Mouse (Mus musculus) limb, embryonic 11.5 days (tissue): ENCODE results near the gene Uncx. TPM values are rescaled to one million over a fixed set of nuclear protein-coding genes. Genes with fewer than 3 reads are reported as not detected.
A peak's percentile ranks its signal among the peaks of the same experiment; 100 is the strongest.

Experiments
- ATAC-seq: fragments of 200-750 bp; cut with Nextera tagmentation; 2 replicates; pipeline ENCODE4 v1.8.0; 2017; ENCODE audit warnings: low read depth; ENCODE audit not compliant: insufficient number of reproducible peaks, low FRiP score, low TSS enrichment
- DNase-seq: peaks from one replicate; pipeline ENCODE4 v3.0.0-alpha.2; 2015; ENCODE audit warnings: low spot score
- H3K27ac ChIP-seq: fragments of 300-500 bp; sonication (generic); replicated peaks from 2 replicates; pipeline ENCODE4 v1.5.1; 2014; ENCODE audit warnings: low read depth, mild to moderate bottlenecking, low read length
- H3K27me3 ChIP-seq: fragments of 300-500 bp; sonication (generic); 2 replicates; pipeline ENCODE4 v1.6.1; 2014; ENCODE audit warnings: mild to moderate bottlenecking, low read length, mixed read lengths; ENCODE audit not compliant: control insufficient read depth, insufficient read depth
- H3K36me3 ChIP-seq: fragments of 300-500 bp; sonication (generic); 2 replicates; pipeline ENCODE4 v1.6.1; 2014; ENCODE audit warnings: mild to moderate bottlenecking, low read length, moderate library complexity, mixed read lengths; ENCODE audit not compliant: control insufficient read depth, insufficient read depth
- H3K4me1 ChIP-seq: fragments of 300-500 bp; sonication (generic); 2 replicates; pipeline ENCODE4 v1.6.1; 2014; ENCODE audit warnings: low read length, mixed read lengths; ENCODE audit not compliant: control insufficient read depth, insufficient read depth
- H3K4me2 ChIP-seq: fragments of 300-500 bp; sonication (generic); 2 replicates; pipeline ENCODE4 v1.6.1; 2014; ENCODE audit warnings: low read depth, mild to moderate bottlenecking, moderate library complexity; ENCODE audit not compliant: severe bottlenecking
- H3K4me3 ChIP-seq: fragments of 300-500 bp; sonication (generic); 2 replicates; pipeline ENCODE4 v1.5.1; 2014; ENCODE audit warnings: low read depth, low read length
- H3K9ac ChIP-seq: fragments of 300-500 bp; sonication (generic); 2 replicates; pipeline ENCODE4 v1.6.1; 2014; ENCODE audit warnings: mild to moderate bottlenecking, low read length
- H3K9me3 ChIP-seq: fragments of 300-500 bp; sonication (generic); 2 replicates; pipeline ENCODE4 v1.6.1; 2016; ENCODE audit warnings: low read length; ENCODE audit not compliant: control insufficient read depth
- WGBS: fragments of 180-500 bp; shearing (Covaris S2); extraction: QIAGEN DNeasy Blood & Tissue Kit; methylation state at CpG from one replicate; pipeline ENCODE4 v1.1.7; 2014; 5-methylcytosine and 5-hydroxymethylcytosine counted together
- polyA plus RNA-seq: library from polyadenylated mRNA; unstranded; fragments of >200 nt; fragmentation: Nextera tagmentation; extraction: Ambion mirVana; gene quantifications from 2 replicates; pipeline ENCODE4 v1.2.1, GENCODE M21; 2014

The Uncx gene
- polyA plus RNA-seq, 1 experiment from 2014 or later = 0.08 TPM

GRCm38 (mm10) chr5:139536911-139537738 is 6.2 kb upstream of the Uncx start:
- H3K36me3 ChIP-seq = no peaks in the 10 kb centered on the region
- H3K27ac ChIP-seq = no peak overlapping the region
- DNase-seq (no peak), ATAC-seq (no peak)
- no peaks in the 10 kb centered on the region for H3K9me3 ChIP-seq
- 2% methylated on average over 18 of the region's 18 CpGs for WGBS
- peaks cover 79% of the 10 kb centered on the region for H3K27me3 ChIP-seq
- H3K4me1 ChIP-seq = peaks cover 4% of the 10 kb centered on the region; the same call in 1 of the 2 replicates
- no peak overlapping the region for H3K4me2 ChIP-seq
- H3K9ac ChIP-seq = no peak overlapping the region
- no peak overlapping the region for H3K4me3 ChIP-seq

DNA sequence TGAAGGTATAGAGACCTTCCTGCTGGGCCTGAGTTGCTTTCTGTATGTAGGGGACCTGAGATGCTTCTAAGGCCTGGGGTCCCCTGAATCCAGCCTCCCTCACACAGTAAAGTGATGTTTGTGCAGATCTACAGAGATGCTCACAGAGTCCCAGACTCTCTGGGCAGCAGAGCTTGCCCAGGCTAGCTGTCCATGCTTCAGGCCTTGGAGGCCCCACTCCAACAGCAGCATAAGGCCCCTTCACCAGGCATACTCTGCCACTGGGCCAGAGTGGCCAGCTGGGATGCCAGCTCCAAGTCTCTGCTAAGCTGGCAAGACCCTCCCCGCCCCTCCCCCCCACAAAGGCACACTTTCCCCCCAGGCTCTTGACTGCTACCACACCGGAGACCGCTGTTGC is 5.6 kb upstream of the Uncx start:
- WGBS = 2% methylated on average over 3 of the region's 3 CpGs
- DNase-seq (peak; percentile 39), ATAC-seq (no peak)
- Histone ChIP-seq H3K36me3 (no peaks in the 10 kb centered on the region), H3K9me3 (no peaks in the 10 kb centered on the region), H3K27ac (no peak overlapping the region), H3K4me2 (no peak overlapping the region), H3K4me3 (no peak overlapping the region), H3K4me1 (peaks cover 4% of the 10 kb centered on the region; the same call in 1 of the 2 replicates), H3K9ac (no peak overlapping the region), H3K27me3 (peaks cover 81% of the 10 kb centered on the region)

DNA sequence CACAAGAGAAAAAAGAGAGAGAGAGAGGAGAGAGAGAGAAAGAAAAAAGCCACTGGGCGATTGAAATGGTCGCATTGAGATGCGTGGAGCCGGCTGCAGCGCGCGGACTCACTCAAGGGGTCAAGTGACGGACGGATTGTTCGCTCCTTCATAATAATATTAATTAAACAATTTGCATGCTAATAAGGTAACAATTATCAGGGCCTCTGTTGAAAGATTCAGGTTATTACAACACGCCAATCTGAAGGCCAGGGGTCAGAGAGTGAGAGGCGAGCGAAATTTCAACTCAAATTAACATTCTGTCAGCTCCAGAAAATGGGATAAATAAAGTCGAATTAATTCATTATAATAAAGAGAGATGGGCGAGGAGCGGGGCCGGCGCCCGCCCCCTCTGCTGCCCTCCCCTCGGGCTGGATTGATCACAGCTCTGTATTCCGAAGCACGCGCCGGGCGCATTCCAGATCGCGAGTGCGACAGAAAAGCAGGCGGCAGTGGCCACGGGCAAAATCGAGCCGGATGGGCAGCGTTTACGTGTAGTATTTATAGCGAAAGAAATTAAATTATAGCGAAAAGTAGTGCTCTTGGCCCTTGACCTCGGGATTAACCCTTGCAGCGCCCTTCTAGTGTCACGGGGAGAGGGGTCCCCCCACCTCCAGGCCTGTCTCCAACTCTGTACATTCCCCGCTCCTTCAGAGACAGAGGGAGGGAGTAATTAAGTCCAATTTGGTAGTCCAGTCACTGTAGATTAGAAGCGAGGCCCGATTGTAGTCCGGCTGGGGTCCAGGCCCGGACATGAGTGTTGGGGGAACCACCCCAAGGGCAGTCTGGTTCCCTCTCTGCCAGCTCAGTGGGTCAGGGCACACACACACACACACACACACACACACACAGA is 1.9 kb upstream of the Uncx start:
- Histone ChIP-seq H3K4me3 (no peak overlapping the region), H3K27me3 (peaks cover 96% of the 10 kb centered on the region), H3K27ac (no peak overlapping the region), H3K4me1 (0 out of 2 replicates have a peak, but pooled peaks cover 4% of the 10 kb centered on the region), H3K9me3 (no peaks in the 10 kb centered on the region), H3K9ac (no peak overlapping the region), H3K36me3 (no peaks in the 10 kb centered on the region), H3K4me2 (no peak overlapping the region)
- ATAC-seq (no peak), DNase-seq (peak; percentile 65)
- 1% methylated on average over 44 of the region's 44 CpGs for WGBS

DNA sequence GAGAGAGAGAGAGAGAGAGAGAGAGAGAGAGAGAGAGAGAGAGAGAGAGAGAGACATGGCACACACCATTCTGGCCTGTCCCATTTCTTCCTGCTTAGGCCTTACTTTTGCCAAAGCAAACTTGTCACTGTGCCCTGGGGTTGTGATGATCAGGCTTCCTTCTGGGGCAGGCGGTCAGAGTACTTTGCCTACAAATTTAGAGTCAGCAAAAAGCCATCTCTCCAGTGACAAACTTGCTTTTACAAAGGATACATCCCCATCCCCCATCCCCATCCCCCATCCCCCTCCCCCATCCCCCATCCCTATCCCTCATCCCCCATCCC is 1.3 kb upstream of the Uncx start:
- no peak for ATAC-seq

GRCm38 (mm10) chr5:139542556-139542955 is 738 bp upstream of the Uncx start:
- no peak overlapping the region for H3K9ac ChIP-seq
- H3K36me3 ChIP-seq = no peaks in the 10 kb centered on the region
- no peak for ATAC-seq
- H3K4me1 ChIP-seq = 0 out of 2 replicates have a peak, but pooled peaks cover 4% of the 10 kb centered on the region
- no peak overlapping the region for H3K4me2 ChIP-seq
- H3K27me3 ChIP-seq = peaks cover 97% of the 10 kb centered on the region
- no peaks in the 10 kb centered on the region for H3K9me3 ChIP-seq
- no peak for DNase-seq
- WGBS = 2% methylated on average over 5 of the region's 5 CpGs
- no peak overlapping the region for H3K27ac ChIP-seq
- no peak overlapping the region for H3K4me3 ChIP-seq

More for the DNA sequence above, 1.3 kb upstream of the Uncx start:
- Histone ChIP-seq H3K4me2 (no peak overlapping the region), H3K27me3 (peaks cover 97% of the 10 kb centered on the region), H3K36me3 (no peaks in the 10 kb centered on the region), H3K4me3 (no peak overlapping the region), H3K27ac (no peak overlapping the region), H3K9ac (no peak overlapping the region), H3K9me3 (no peaks in the 10 kb centered on the region), H3K4me1 (0 out of 2 replicates have a peak, but pooled peaks cover 4% of the 10 kb centered on the region)
- DNase-seq = no peak
- 0% methylated on average over 1 of the region's 1 CpGs for WGBS

GRCm38 (mm10) chr5:139543650-139544270 is 466 bp downstream of the Uncx start:
- H3K4me3 ChIP-seq = 0 out of 2 replicates have a peak overlapping the region, but pooled peaks have one; percentile 0
- H3K4me1 ChIP-seq = 0 out of 2 replicates have a peak, but pooled peaks cover 4% of the 10 kb centered on the region
- no peaks in the 10 kb centered on the region for H3K9me3 ChIP-seq
- ATAC-seq = no peak
- no peak overlapping the region for H3K4me2 ChIP-seq
- under 1% methylated on average over 67 of the region's 71 CpGs for WGBS
- no peak overlapping the region for H3K27ac ChIP-seq
- H3K36me3 ChIP-seq = no peaks in the 10 kb centered on the region
- peak; percentile 65 for DNase-seq
- H3K9ac ChIP-seq = no peak overlapping the region
- H3K27me3 ChIP-seq = peaks cover 95% of the 10 kb centered on the region

DNA sequence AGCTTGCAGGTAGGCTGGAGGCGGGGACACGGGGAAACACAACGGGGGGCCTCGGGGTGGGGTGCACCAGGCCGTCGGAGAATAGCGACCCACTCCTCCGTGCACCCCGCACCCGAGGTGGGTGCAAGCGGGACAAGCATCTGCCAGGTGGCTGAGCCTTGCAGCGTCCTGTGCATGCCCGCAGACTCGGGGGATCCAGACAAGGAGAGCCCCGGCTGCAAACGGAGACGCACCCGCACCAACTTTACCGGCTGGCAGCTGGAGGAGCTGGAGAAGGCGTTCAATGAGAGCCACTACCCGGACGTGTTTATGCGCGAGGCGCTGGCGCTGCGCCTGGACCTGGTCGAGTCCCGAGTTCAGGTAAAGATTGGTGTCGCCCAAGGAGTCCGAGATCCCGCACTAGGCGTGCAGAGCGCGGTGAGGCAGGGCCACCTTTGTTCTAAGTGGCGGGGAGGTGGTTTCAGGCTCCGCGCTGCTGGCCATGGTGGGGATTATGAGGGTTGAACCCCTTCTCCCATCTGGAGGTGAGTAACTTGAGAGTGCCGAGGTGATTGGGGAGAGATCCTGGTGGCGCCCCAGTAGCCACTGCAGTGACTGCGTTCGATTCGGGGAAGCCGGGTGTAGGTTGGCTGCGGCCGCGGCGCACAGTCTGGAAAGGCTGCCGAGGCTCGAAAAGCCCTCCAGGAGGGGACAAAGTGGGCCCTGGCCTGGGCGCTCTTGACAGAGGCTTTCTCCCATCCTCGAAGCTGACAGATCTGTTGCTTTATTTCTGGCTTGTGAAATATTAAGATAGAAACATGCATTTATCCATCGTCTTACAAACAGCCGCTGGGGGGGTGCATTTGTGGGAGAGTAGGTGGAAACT is 1.2 kb downstream of the Uncx start:
- Histone ChIP-seq H3K4me1 (0 out of 2 replicates have a peak, but pooled peaks cover 4% of the 10 kb centered on the region), H3K27me3 (peaks cover 96% of the 10 kb centered on the region), H3K9me3 (no peaks in the 10 kb centered on the region), H3K4me3 (no peak overlapping the region), H3K9ac (no peak overlapping the region), H3K36me3 (no peaks in the 10 kb centered on the region), H3K27ac (no peak overlapping the region), H3K4me2 (no peak overlapping the region)
- no peak for ATAC-seq
- peak; percentile 65 for DNase-seq
- WGBS = 1% methylated on average over 54 of the region's 54 CpGs
